Mouse (Mus musculus): ENCODE measurements around the gene Pcif1. TPM values are rescaled to one million over a fixed set of nuclear protein-coding genes. Genes with fewer than 3 reads are reported as not detected.

The Pcif1 gene
- polyA plus RNA-seq, 1 experiment from 2014 or later = 67.5 TPM

DNA sequence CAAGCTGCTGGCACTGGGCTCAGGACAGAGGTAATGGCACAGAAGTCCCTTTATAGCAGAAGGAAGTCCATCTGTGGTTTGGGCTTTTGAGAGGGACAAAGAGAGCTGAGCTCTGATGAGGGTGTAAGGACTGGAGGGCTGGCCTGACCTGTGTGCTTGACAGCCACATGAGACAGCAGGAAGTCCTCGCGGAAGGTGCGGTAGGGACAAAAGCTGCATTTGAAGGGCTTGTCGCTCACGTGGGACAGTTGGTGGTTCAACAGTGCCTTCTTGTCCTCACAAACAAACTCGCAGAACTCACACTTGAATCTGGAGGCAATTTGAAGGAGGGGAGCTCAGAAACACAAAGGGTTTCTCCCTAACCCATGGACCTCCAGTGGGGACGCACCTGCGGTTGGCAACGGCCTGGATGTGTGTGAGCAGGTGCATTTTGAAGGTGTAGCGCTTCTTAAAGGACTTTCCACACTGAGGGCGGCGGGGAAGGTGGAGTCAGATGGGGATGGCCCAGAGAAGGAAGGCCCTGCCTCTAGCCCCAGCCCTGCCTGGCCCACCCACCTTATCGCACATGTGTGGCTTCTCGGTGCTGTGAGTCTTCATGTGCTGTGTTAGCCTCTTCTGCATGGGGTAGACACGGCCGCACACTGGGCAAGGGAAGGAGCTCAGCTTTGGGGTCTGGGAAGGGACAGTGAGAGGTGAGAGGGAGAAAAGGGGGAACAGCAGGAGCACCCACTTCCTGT is 20.8 kb downstream of the Pcif1 start:
- no peak overlapping the region for H3K9ac ChIP-seq
- ATAC-seq (ENCODE audit: insufficient number of reproducible peaks, low FRiP score, low TSS enrichment, low read depth) = no peak
- H3K27ac ChIP-seq = no peak overlapping the region
- H3K9me3 ChIP-seq = no peaks in the 10 kb centered on the region
- WGBS = 92% methylated on average over 16 of the region's 16 CpGs
- no peaks in the 10 kb centered on the region for H3K4me1 ChIP-seq
- peaks cover 94% of the 10 kb centered on the region for H3K36me3 ChIP-seq
- no peak overlapping the region for H3K4me3 ChIP-seq
- no peaks in the 10 kb centered on the region for H3K27me3 ChIP-seq
- H3K4me2 ChIP-seq = no peak overlapping the region

DNA sequence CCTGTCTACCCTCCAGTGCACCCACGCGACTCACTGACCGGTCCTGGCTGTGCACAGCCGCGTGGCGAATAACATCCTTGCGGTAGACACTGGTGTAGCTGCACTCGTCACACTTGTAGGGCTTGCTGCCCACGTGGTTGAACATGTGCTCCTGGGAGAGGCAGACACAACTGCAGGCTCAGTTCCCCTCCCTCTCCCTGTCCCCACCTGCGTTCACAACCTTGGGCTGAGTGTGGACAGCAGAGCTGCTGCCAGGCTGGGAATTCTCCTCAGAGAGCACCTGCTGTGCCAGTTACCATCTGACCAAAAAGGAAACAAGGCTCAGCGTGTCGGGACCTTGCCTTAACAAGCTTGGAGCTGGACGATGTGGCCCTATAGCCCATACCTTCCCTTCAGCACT is 22.3 kb downstream of the Pcif1 start:
- H3K27me3 ChIP-seq = no peaks in the 10 kb centered on the region
- H3K9ac ChIP-seq = no peak overlapping the region
- no peak overlapping the region for H3K27ac ChIP-seq
- H3K4me1 ChIP-seq = no peaks in the 10 kb centered on the region
- H3K36me3 ChIP-seq = peaks cover 94% of the 10 kb centered on the region
- H3K4me3 ChIP-seq = no peak overlapping the region
- 91% methylated on average over 13 of the region's 13 CpGs for WGBS
- no peaks in the 10 kb centered on the region; the same call in 1 of the 2 replicates for H3K9me3 ChIP-seq
- 0 out of 2 replicates have a peak, but pooled peaks have one; percentile 22 for ATAC-seq (ENCODE audit: insufficient number of reproducible peaks, low FRiP score, low TSS enrichment, low read depth)
- no peak overlapping the region for H3K4me2 ChIP-seq

DNA sequence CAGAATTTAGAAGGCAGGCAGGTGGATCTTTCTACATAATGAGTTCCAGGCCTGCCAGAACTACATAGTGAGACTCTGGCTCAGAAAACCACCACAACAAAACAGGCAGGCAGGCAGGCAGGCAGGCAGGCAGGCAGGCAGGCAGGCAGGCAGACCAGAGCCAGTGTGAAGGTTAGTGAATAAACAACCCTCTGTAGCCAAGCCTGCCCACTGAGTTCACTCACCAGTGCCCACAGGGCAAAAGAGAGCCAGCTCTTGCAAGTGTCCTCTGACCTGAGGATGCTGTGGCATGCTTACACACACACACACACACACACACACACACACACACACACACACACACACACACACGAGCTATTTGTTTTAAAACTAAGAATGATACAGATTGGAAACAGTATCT is 24.4 kb downstream of the Pcif1 start:
- no peaks in the 10 kb centered on the region for H3K27me3 ChIP-seq
- H3K4me2 ChIP-seq = no peak overlapping the region
- H3K4me1 ChIP-seq = no peaks in the 10 kb centered on the region
- H3K27ac ChIP-seq = no peak overlapping the region
- H3K4me3 ChIP-seq = no peak overlapping the region
- ATAC-seq (ENCODE audit: insufficient number of reproducible peaks, low FRiP score, low TSS enrichment, low read depth) = no peak
- WGBS = 75% methylated on average over 1 of the region's 1 CpGs
- no peaks in the 10 kb centered on the region; the same call in 1 of the 2 replicates for H3K9me3 ChIP-seq
- H3K9ac ChIP-seq = no peak overlapping the region
- peaks cover 94% of the 10 kb centered on the region for H3K36me3 ChIP-seq

DNA sequence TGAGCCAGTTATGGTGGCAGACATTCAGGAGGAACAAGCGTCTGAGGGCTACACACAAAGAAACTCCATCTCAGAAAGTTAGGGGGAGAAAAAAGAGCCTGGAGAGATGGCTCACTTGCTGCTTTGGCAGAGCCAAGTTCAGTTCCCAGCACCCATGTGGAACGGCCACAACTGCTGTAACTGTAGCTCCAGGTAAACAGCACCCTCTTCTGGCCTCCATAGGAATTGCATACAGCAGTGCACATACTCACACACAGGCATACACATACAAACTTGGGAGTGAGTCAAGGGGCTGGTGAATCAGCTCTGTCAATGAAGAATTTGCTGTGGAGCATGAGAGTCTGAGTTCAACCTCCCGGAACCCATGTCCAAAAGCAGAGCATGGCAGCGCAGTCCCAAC is 27.0 kb downstream of the Pcif1 start:
- Histone ChIP-seq H3K4me3 (no peak overlapping the region), H3K4me2 (no peak overlapping the region), H3K9ac (no peak overlapping the region), H3K27me3 (no peaks in the 10 kb centered on the region), H3K27ac (no peak overlapping the region), H3K36me3 (peaks cover 80% of the 10 kb centered on the region), H3K9me3 (no peaks in the 10 kb centered on the region; the same call in 1 of the 2 replicates), H3K4me1 (peaks cover 16% of the 10 kb centered on the region)
- 95% methylated on average over 4 of the region's 4 CpGs for WGBS
- no peak for ATAC-seq (ENCODE audit: insufficient number of reproducible peaks, low FRiP score, low TSS enrichment, low read depth)

DNA sequence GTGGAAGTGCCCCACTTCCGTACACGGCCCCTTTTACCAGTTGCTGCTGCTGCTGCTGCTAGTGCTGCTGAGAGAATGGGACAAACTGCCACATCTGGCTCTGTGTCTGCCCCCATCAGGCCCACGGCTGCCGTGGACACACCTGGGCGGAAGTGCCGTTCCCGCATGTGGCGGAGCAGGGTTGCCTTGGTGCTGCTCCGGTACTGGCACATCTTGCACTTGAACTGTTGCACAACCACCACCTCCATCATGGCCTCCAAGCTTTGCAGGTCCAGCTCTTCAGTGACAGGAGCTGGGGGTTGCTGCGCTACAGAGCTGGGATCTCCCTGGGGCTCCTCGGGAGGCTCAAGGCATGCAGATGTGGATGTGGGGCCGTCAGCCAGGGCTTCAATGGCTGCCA is 28.4 kb downstream of the Pcif1 start:
- Histone ChIP-seq H3K36me3 (peaks cover 66% of the 10 kb centered on the region), H3K27me3 (no peaks in the 10 kb centered on the region), H3K4me3 (no peak overlapping the region), H3K27ac (no peak overlapping the region), H3K9ac (no peak overlapping the region), H3K4me1 (peaks cover 23% of the 10 kb centered on the region), H3K9me3 (no peaks in the 10 kb centered on the region; the same call in 1 of the 2 replicates), H3K4me2 (no peak overlapping the region)
- ATAC-seq (ENCODE audit: insufficient number of reproducible peaks, low FRiP score, low TSS enrichment, low read depth) = no peak
- WGBS = 96% methylated on average over 12 of the region's 12 CpGs

DNA sequence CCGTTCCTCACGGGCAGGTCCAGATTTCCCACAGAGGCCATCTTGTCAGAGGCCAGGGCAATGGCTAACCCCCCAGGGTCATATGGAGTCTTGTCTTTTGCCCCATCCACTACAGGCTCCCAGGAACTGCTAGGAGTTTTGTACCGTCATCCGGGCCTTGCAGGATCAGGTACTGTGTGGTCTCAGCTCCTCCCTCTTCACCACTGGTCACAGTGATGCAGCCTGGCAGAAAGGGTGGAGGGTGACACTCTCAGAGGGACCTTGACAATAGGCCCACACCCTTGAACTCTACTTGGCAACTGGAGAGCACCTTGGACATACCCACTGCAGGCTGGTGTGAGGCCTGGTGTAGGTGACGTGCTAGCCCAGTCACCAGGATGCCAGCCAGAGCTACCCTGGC is 28.9 kb downstream of the Pcif1 start:
- Histone ChIP-seq H3K27ac (no peak overlapping the region), H3K27me3 (no peaks in the 10 kb centered on the region), H3K9me3 (no peaks in the 10 kb centered on the region; the same call in 1 of the 2 replicates), H3K4me2 (no peak overlapping the region), H3K36me3 (peaks cover 61% of the 10 kb centered on the region), H3K4me1 (peaks cover 23% of the 10 kb centered on the region), H3K4me3 (no peak overlapping the region), H3K9ac (no peak overlapping the region)
- ATAC-seq (ENCODE audit: insufficient number of reproducible peaks, low FRiP score, low TSS enrichment, low read depth) = no peak
- 97% methylated on average over 5 of the region's 5 CpGs for WGBS

DNA sequence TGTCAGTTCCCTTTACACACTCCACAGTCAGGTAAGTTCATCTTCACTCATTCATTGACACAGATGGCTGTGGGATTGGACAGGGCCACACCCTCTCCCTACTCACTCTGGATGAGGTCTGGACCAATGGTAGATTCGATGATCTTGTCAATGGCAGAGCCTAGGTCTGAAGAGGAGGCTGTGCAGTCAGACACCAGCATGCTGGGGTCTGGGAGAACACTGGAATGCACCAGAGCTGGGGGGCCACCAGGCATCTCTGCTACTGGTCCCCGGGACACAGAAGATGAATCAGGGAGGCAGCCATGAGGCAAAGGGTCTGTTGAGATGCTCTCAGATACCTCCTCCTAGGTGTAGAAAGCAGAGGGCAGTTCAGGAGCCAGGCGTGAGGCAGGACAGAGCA is 30.0 kb downstream of the Pcif1 start:
- no peak for ATAC-seq (ENCODE audit: insufficient number of reproducible peaks, low FRiP score, low TSS enrichment, low read depth)
- H3K4me2 ChIP-seq = 0 out of 2 replicates have a peak overlapping the region, but pooled peaks have one; percentile 70
- H3K4me1 ChIP-seq = peaks cover 26% of the 10 kb centered on the region
- no peaks in the 10 kb centered on the region for H3K27me3 ChIP-seq
- peak overlapping the region; percentile 66; the same call in 1 of the 2 replicates for H3K4me3 ChIP-seq
- peaks cover 56% of the 10 kb centered on the region for H3K36me3 ChIP-seq
- no peaks in the 10 kb centered on the region; the same call in 1 of the 2 replicates for H3K9me3 ChIP-seq
- no peak overlapping the region for H3K27ac ChIP-seq
- H3K9ac ChIP-seq = no peak overlapping the region
- 94% methylated on average over 3 of the region's 3 CpGs for WGBS

DNA sequence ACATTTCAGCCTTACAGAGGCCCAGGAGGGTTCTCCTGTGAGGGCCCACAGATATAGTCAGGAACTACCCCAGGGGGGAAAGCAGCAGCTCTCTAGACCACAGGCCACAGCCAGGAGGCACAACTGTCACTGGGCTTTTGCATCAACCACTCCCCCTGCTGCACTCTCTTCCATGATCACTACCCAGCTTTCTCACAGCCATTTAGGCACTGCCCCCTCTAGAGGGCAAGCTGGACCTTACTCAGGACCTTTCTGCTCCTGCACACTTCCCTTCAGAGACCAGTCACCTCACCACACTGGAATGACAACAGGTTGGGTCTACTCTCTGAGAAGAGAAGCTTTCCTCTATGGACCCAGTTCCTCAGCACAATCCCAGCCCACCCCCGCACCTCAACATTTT is 30.4 kb downstream of the Pcif1 start:
- WGBS = 88% methylated on average over 1 of the region's 1 CpGs
- Histone ChIP-seq H3K4me2 (peak overlapping the region; percentile 70), H3K4me1 (peaks cover 26% of the 10 kb centered on the region), H3K4me3 (peak overlapping the region; percentile 66), H3K36me3 (peaks cover 51% of the 10 kb centered on the region), H3K27me3 (no peaks in the 10 kb centered on the region), H3K27ac (0 out of 2 replicates have a peak overlapping the region, but pooled peaks have one; percentile 1), H3K9me3 (no peaks in the 10 kb centered on the region; the same call in 1 of the 2 replicates), H3K9ac (no peak overlapping the region)
- no peak for ATAC-seq (ENCODE audit: insufficient number of reproducible peaks, low FRiP score, low TSS enrichment, low read depth)

DNA sequence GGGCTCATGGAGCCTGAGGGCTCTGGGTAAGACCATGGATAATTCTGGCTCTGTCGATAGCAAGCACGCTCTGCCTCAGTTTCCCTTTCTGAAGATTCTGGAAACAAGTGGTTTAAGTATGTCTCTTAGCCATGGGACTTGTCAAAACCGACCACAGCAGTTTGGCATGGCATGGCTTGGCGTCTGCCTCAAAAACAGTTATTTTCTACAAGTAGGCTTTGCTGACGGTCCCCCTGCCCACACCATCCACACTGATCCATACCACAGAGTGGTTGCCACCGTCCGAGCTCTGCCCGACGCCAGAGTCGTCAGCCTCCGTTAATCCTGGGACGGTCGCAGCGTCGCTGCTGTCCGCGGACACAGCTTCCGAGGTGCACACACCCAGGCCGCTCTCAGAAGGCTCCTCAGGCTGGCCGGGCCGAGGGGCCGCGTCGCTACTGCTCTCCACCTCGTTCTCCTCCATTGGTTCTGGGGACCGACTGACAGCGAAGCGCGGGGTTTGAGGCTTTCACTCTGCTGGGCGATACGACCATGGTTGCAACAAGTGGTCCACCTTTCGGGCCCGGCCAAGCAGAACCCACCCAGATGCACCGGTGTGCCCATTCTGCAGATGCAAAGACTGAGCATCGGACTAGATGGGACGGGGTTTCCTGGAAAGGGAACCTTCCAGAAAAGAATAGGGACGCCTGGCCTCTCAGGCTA is 31.4 kb downstream of the Pcif1 start:
- H3K4me2 ChIP-seq = peak overlapping the region; percentile 70
- H3K4me3 ChIP-seq = peak overlapping the region; percentile 66
- H3K9me3 ChIP-seq = no peaks in the 10 kb centered on the region; the same call in 1 of the 2 replicates
- H3K36me3 ChIP-seq = peaks cover 42% of the 10 kb centered on the region
- peaks cover 26% of the 10 kb centered on the region for H3K4me1 ChIP-seq
- H3K27me3 ChIP-seq = no peaks in the 10 kb centered on the region
- H3K9ac ChIP-seq = peak overlapping the region; percentile 82
- 4% methylated on average over 37 of the region's 37 CpGs for WGBS
- ATAC-seq (ENCODE audit: insufficient number of reproducible peaks, low FRiP score, low TSS enrichment, low read depth) = 0 out of 2 replicates have a peak, but pooled peaks have one; percentile 1
- peak overlapping the region; percentile 99 for H3K27ac ChIP-seq

DNA sequence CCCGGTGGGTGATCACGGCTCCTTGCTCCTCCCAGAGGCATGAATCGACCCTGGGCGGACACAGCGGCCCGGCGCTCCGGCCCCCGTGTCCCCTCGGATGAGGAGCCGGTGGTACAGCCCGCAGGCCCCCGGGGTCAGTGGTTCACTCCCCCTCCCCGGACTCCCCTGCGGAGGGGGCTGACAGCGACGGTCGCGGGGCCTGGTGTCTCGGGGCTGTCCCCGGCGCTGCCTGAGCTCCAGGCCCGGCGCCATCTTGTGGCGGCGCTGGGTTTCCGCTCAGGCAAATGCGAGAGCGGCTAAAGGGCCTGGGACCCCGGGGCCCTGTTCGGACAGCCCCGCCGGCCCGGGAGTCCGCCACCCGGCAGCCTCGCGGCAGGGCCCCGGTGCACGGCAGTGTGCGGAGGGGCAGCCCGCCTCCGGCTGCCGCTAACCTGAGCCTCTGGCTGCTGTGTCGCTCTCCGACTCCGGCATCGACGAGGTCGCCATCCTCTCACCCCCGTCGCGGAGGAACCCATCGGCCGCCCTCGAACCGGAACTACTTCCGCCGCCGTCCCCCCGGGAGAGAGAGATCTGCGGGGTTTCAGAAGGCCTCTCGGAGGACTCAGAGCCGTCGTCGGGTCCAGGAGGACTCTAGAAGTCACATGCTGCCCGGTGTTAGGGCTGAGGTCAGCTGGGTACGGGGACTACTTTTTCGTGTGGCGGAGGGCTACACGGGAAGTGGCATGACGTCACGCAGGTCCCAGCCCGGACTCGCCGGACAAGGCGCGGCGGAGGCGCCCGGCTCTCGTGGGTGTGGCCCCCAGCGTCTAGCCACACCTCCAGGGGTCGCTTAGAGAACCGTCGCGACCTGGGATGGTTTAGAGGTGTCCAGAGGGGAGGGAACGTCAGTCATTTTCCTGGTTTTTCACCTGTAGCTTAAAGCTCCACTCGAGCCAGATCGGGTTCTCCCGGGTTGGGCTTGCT is 32.3 kb downstream of the Pcif1 start, which contains the start of gene Zfp335:
Zfp335 (minus strand) TSS at position 672 of the 963 bp plus-strand sequence.
- Histone ChIP-seq H3K9ac (peak within 1 kb of the TSS; percentile 82), H3K36me3 (peaks cover 33% of the 10 kb centered on the region), H3K4me3 (peak within 1 kb of the TSS; percentile 66), H3K4me2 (peak within 1 kb of the TSS; percentile 70), H3K9me3 (no peaks in the 10 kb centered on the region), H3K4me1 (peaks cover 26% of the 10 kb centered on the region), H3K27ac (peak within 1 kb of the TSS; percentile 99), H3K27me3 (no peaks in the 10 kb centered on the region)
- WGBS = under 1% methylated on average over 91 of the region's 91 CpGs
- ATAC-seq (ENCODE audit: insufficient number of reproducible peaks, low FRiP score, low TSS enrichment, low read depth) = peak; percentile 86

DNA sequence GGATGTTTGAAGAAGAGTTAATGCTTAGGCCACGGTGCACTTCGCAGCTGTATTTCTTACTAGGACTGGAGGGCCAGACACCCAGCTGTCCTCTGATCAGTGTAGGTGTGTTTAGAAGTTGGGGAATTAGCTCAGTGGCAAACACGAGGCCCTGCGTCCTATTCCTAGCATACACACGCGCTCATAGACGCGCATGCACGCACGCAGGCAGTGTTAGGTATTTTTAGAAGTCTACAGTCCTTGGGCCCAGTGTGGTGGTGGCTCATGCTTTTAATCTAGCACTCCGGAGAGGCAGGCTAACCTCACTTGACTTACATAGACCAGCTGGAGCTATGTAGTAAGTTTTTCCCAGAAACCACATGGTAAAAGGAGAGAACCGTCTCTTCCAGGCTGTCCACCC is 33.0 kb downstream of the Pcif1 start:
- H3K9me3 ChIP-seq = no peaks in the 10 kb centered on the region
- H3K27ac ChIP-seq = peak overlapping the region; percentile 99
- peaks cover 25% of the 10 kb centered on the region for H3K36me3 ChIP-seq
- peaks cover 26% of the 10 kb centered on the region for H3K4me1 ChIP-seq
- no peaks in the 10 kb centered on the region for H3K27me3 ChIP-seq
- peak overlapping the region; percentile 82 for H3K9ac ChIP-seq
- H3K4me2 ChIP-seq = peak overlapping the region; percentile 65
- peak overlapping the region; percentile 66 for H3K4me3 ChIP-seq
- WGBS = 11% methylated on average over 12 of the region's 12 CpGs
- peak; percentile 15; the same call in 1 of the 2 replicates for ATAC-seq (ENCODE audit: insufficient number of reproducible peaks, low FRiP score, low TSS enrichment, low read depth)

Measured in limb, embryonic 15.5 days (tissue).